Mouse (Mus musculus) myocyte (in vitro differentiated cells): ENCODE measurements around the gene Hipk3. TPM values are rescaled to one million over a fixed set of nuclear protein-coding genes. Genes with fewer than 3 reads are reported as not detected.
A peak's percentile ranks its signal among the peaks of the same experiment; 100 is the strongest.

ENCODE experiments used
- H3K27me3 ChIP-seq: one replicate; pipeline ENCODE4 v1.6.1; 2011; ENCODE audit not compliant: control insufficient read depth, insufficient read depth, insufficient read length
- H3K36me3 ChIP-seq: one replicate; pipeline ENCODE4 v1.6.1; 2011; ENCODE audit not compliant: control insufficient read depth, insufficient read depth
- H3K4me2 ChIP-seq: one replicate; pipeline ENCODE4 v1.6.1; 2011; ENCODE audit warnings: low read depth, control low read depth
- H3K4me3 ChIP-seq: one replicate; pipeline ENCODE4 v1.5.1; 2011; ENCODE audit warnings: mild to moderate bottlenecking, control low read depth, moderate library complexity
- H3K79me2 ChIP-seq: one replicate; pipeline ENCODE4 v1.6.1; 2011; ENCODE audit not compliant: control insufficient read depth, insufficient read depth
- H3ac ChIP-seq: one replicate; pipeline ENCODE4 v1.6.1; 2011; ENCODE audit not compliant: control insufficient read depth, insufficient read length
- CEBPB ChIP-seq: IDR thresholded peaks from 2 replicates; pipeline ENCODE4 v1.6.1; 2011; ENCODE audit warnings: mild to moderate bottlenecking, moderate library complexity; ENCODE audit not compliant: poor library complexity, insufficient read depth, severe bottlenecking
- E2F4 ChIP-seq: IDR thresholded peaks from one replicate; pipeline ENCODE4 v1.6.1; 2011; ENCODE audit warnings: mild to moderate bottlenecking, control low read depth, moderate library complexity; ENCODE audit not compliant: insufficient read depth
- MAX ChIP-seq: IDR thresholded peaks from one replicate; pipeline ENCODE4 v1.6.1; 2011; ENCODE audit warnings: low read depth, mild to moderate bottlenecking, control low read depth
- MYOD1 ChIP-seq, 3 experiments: IDR thresholded peaks; one replicate each; pipeline ENCODE4 v1.6.1; 2011; ENCODE audit warnings: control low read depth in 2 of 3, low read depth in 2 of 3, mild to moderate bottlenecking in 2 of 3, moderate library complexity in 1 of 3; ENCODE audit not compliant: insufficient read length in 2 of 3, control insufficient read depth in 1 of 3
- MYOG ChIP-seq, 3 experiments: IDR thresholded peaks; one replicate each; pipeline ENCODE4 v1.6.1; 2011; ENCODE audit warnings: control low read depth in 2 of 3, low read depth in 2 of 3, mild to moderate bottlenecking in 2 of 3; ENCODE audit not compliant: insufficient read length in 2 of 3, control insufficient read depth in 1 of 3, insufficient read depth in 1 of 3
- POLR2A ChIP-seq: IDR thresholded peaks from one replicate; pipeline ENCODE4 v1.6.1; 2011; ENCODE audit warnings: low read depth, mild to moderate bottlenecking, control low read depth, moderate library complexity; ENCODE audit not compliant: insufficient read length
- POLR2AphosphoS2 ChIP-seq: IDR thresholded peaks from one replicate; pipeline ENCODE4 v1.6.1; 2011; ENCODE audit warnings: low read depth, control low read depth; ENCODE audit not compliant: insufficient read length
- REST ChIP-seq: IDR thresholded peaks from one replicate; pipeline ENCODE4 v1.6.1; 2011; ENCODE audit warnings: mild to moderate bottlenecking, control low read depth, moderate library complexity; ENCODE audit not compliant: insufficient read depth, insufficient read length
- SRF ChIP-seq: IDR thresholded peaks from one replicate; pipeline ENCODE4 v1.6.1; 2011; ENCODE audit warnings: low read depth; ENCODE audit not compliant: control insufficient read depth, insufficient read length
- TCF12 ChIP-seq: IDR thresholded peaks from one replicate; pipeline ENCODE4 v1.6.1; 2011; ENCODE audit warnings: mild to moderate bottlenecking, control low read depth; ENCODE audit not compliant: poor library complexity, insufficient read depth, severe bottlenecking
- TCF3 ChIP-seq: IDR thresholded peaks from one replicate; pipeline ENCODE4 v1.6.1; 2011; ENCODE audit warnings: low read depth, control low read depth; ENCODE audit not compliant: insufficient read length
- USF1 ChIP-seq: IDR thresholded peaks from one replicate; pipeline ENCODE4 v1.6.1; 2011; ENCODE audit warnings: low read depth, mild to moderate bottlenecking, control low read depth, moderate library complexity
- polyA plus RNA-seq: library from polyadenylated mRNA; unstranded; fragments of >200 nt; fragmentation: generic; extraction: Trizol; gene quantifications from one replicate; pipeline ENCODE4 v1.2.1, GENCODE M21; 2012; ENCODE audit warnings: missing spikeins

The Hipk3 gene
- polyA plus RNA-seq, 1 experiment: 14.3 TPM

- H3K27me3 ChIP-seq: no peaks in the 10 kb centered on the region
- H3K4me3 ChIP-seq: no peak overlapping the region
- no peaks in the 10 kb centered on the region for H3K36me3 ChIP-seq
- TF ChIP-seq REST: no peak
- no peak for TF ChIP-seq E2F4
- no peak for TF ChIP-seq TCF3
- no peak for TF ChIP-seq POLR2AphosphoS2
- TF ChIP-seq MAX: no peak
- TF ChIP-seq MYOG (IDR thresholded peaks at IDR 0.05; ENCODE audit: control insufficient read depth in 1 of 3, insufficient read depth in 1 of 3, insufficient read length in 2 of 3, low read depth in 2 of 3): no peak
- TF ChIP-seq POLR2A: no peak
- peaks cover 97% of the 10 kb centered on the region for H3K79me2 ChIP-seq
- H3K4me2 ChIP-seq: no peak overlapping the region
- H3ac ChIP-seq: no peak overlapping the region
These were observed 37.1 kb downstream of the Hipk3 start for GRCm38 (mm10) chr2:104457106-104457505.

- Histone ChIP-seq H3ac (no peak overlapping the region), H3K79me2 (peaks cover 88% of the 10 kb centered on the region), H3K4me2 (no peak overlapping the region), H3K4me3 (no peak overlapping the region), H3K27me3 (no peaks in the 10 kb centered on the region), H3K36me3 (no peaks in the 10 kb centered on the region)
- no peak for TF ChIP-seq E2F4
- no peak for TF ChIP-seq SRF
- TF ChIP-seq MYOD1 (IDR thresholded peaks at IDR 0.05; ENCODE audit: control insufficient read depth in 1 of 3, insufficient read length in 2 of 3, low read depth in 2 of 3): no peak
- no peak for TF ChIP-seq MAX
- no peak for TF ChIP-seq POLR2A
- TF ChIP-seq TCF3: no peak
- no peak for TF ChIP-seq MYOG (IDR thresholded peaks at IDR 0.05; ENCODE audit: control insufficient read depth in 1 of 3, insufficient read depth in 1 of 3, insufficient read length in 2 of 3, low read depth in 2 of 3)
- no peak for TF ChIP-seq CEBPB
These were observed 43.6 kb downstream of the Hipk3 start for GRCm38 (mm10) chr2:104450685-104451084.

- Histone ChIP-seq H3K4me3 (no peak overlapping the region), H3K4me2 (peak overlapping the region; percentile 28), H3K27me3 (no peaks in the 10 kb centered on the region), H3K79me2 (peaks cover 73% of the 10 kb centered on the region), H3K36me3 (no peaks in the 10 kb centered on the region), H3ac (no peak overlapping the region)
- TF ChIP-seq POLR2A (no peak), USF1 (no peak), SRF (no peak), CEBPB (no peak), MYOG (IDR thresholded peaks at IDR 0.05; ENCODE audit: control insufficient read depth in 1 of 3, insufficient read depth in 1 of 3, insufficient read length in 2 of 3, low read depth in 2 of 3) (no peak), MAX (no peak), POLR2AphosphoS2 (no peak), E2F4 (no peak), REST (no peak), TCF3 (no peak), TCF12 (no peak), MYOD1 (IDR thresholded peaks at IDR 0.05; ENCODE audit: control insufficient read depth in 1 of 3, insufficient read length in 2 of 3, low read depth in 2 of 3) (no peak)
These were observed 45.1 kb downstream of the Hipk3 start for GRCm38 (mm10) chr2:104449191-104449590.

- peaks cover 68% of the 10 kb centered on the region for H3K79me2 ChIP-seq
- H3ac ChIP-seq: no peak overlapping the region
- H3K36me3 ChIP-seq: peaks cover 8% of the 10 kb centered on the region
- TF ChIP-seq POLR2AphosphoS2: no peak
- TF ChIP-seq SRF: no peak
- H3K4me2 ChIP-seq: no peak overlapping the region
- H3K4me3 ChIP-seq: no peak overlapping the region
- H3K27me3 ChIP-seq: no peaks in the 10 kb centered on the region
These were observed 46.0 kb downstream of the Hipk3 start for GRCm38 (mm10) chr2:104448201-104448600.

GRCm38 (mm10) chr2:104446016-104446415 is 48.2 kb downstream of the Hipk3 start:
- Histone ChIP-seq H3K4me3 (no peak overlapping the region), H3K79me2 (peaks cover 54% of the 10 kb centered on the region), H3K27me3 (no peaks in the 10 kb centered on the region), H3ac (no peak overlapping the region), H3K36me3 (peaks cover 10% of the 10 kb centered on the region), H3K4me2 (no peak overlapping the region)
- TF ChIP-seq USF1 (no peak), E2F4 (no peak), CEBPB (no peak), MAX (no peak), POLR2AphosphoS2 (no peak), TCF12 (no peak), TCF3 (no peak), POLR2A (no peak), MYOD1 (IDR thresholded peaks at IDR 0.05; ENCODE audit: control insufficient read depth in 1 of 3, insufficient read length in 2 of 3, low read depth in 2 of 3) (no peak), SRF (no peak), MYOG (IDR thresholded peaks at IDR 0.05; ENCODE audit: control insufficient read depth in 1 of 3, insufficient read depth in 1 of 3, insufficient read length in 2 of 3, low read depth in 2 of 3) (no peak)
